Mouse (Mus musculus) neural tube, embryonic 14.5 days (tissue): ENCODE measurements around the gene Ccl9. TPM values are rescaled to one million over a fixed set of nuclear protein-coding genes. Genes with fewer than 3 reads are reported as not detected.

Experiments
- ATAC-seq: fragments of 200-750 bp; cut with Nextera tagmentation; 2 replicates; pipeline ENCODE4 v1.8.0; 2017; ENCODE audit warnings: low read depth, mild to moderate bottlenecking, moderate TSS enrichment, moderate library complexity
- H3K27ac ChIP-seq: fragments of 300-500 bp; sonication (generic); 2 replicates; pipeline ENCODE4 v1.5.1; 2014; ENCODE audit warnings: low read depth, mild to moderate bottlenecking, control low read depth, low read length, moderate library complexity, mixed read lengths
- H3K27me3 ChIP-seq: fragments of 300-500 bp; sonication (generic); 2 replicates; pipeline ENCODE4 v1.6.1; 2014; ENCODE audit warnings: low read length; ENCODE audit not compliant: control insufficient read depth, insufficient read depth
- H3K36me3 ChIP-seq: fragments of 300-500 bp; sonication (generic); 2 replicates; pipeline ENCODE4 v1.6.1; 2014; ENCODE audit warnings: low read length, mixed read lengths; ENCODE audit not compliant: control insufficient read depth, insufficient read depth
- H3K4me1 ChIP-seq: fragments of 300-500 bp; sonication (generic); 2 replicates; pipeline ENCODE4 v1.6.1; 2014; ENCODE audit warnings: low read length; ENCODE audit not compliant: control insufficient read depth, insufficient read depth
- H3K4me2 ChIP-seq: fragments of 300-500 bp; sonication (generic); 2 replicates; pipeline ENCODE4 v1.6.1; 2014; ENCODE audit warnings: mild to moderate bottlenecking, low read depth, low read length, control low read depth
- H3K4me3 ChIP-seq: fragments of 300-500 bp; sonication (generic); 2 replicates; pipeline ENCODE4 v1.5.1; 2014; ENCODE audit warnings: low read depth, low read length, control low read depth, mixed read lengths
- H3K9ac ChIP-seq: fragments of 300-500 bp; sonication (generic); replicated peaks from 2 replicates; pipeline ENCODE4 v1.6.1; 2014; ENCODE audit warnings: low read depth, mild to moderate bottlenecking, control low read depth, low read length, mixed read lengths
- H3K9me3 ChIP-seq: fragments of 300-500 bp; sonication (generic); 2 replicates; pipeline ENCODE4 v1.6.1; 2016; ENCODE audit warnings: low read length; ENCODE audit not compliant: control insufficient read depth
- WGBS: fragments of 180-500 bp; shearing (Covaris S2); extraction: QIAGEN DNeasy Blood & Tissue Kit; methylation state at CpG from one replicate; pipeline ENCODE4 v1.1.7; 2014; 5-methylcytosine and 5-hydroxymethylcytosine counted together
- polyA plus RNA-seq: library from polyadenylated mRNA; unstranded; fragments of >200 nt; fragmentation: Nextera tagmentation; extraction: Ambion mirVana; gene quantifications from 2 replicates; pipeline ENCODE4 v1.2.1, GENCODE M21; 2014

Gene Ccl9
- polyA plus RNA-seq, 1 experiment from 2014 or later = 1.4 TPM

- H3K9ac ChIP-seq = no peak overlapping the region
- H3K4me1 ChIP-seq = no peaks in the 10 kb centered on the region
- H3K27me3 ChIP-seq = no peaks in the 10 kb centered on the region
- no peaks in the 10 kb centered on the region for H3K36me3 ChIP-seq
- H3K27ac ChIP-seq = no peak overlapping the region
- no peak overlapping the region for H3K4me2 ChIP-seq
- H3K4me3 ChIP-seq = no peak overlapping the region
- WGBS = 94% methylated on average over 3 of the region's 3 CpGs
- no peaks in the 10 kb centered on the region for H3K9me3 ChIP-seq
- no peak for ATAC-seq
Observed at GRCm38 (mm10) chr11:83603399-83603798, 25.0 kb upstream of the Ccl9 start.

GRCm38 (mm10) chr11:83600576-83600975 lies 22.1 kb upstream of the Ccl9 start:
- 95% methylated on average over 2 of the region's 2 CpGs for WGBS

GRCm38 (mm10) chr11:83598991-83599390 lies 20.6 kb upstream of the Ccl9 start:
- 92% methylated on average over 3 of the region's 3 CpGs for WGBS
- ATAC-seq = no peak
- H3K27ac ChIP-seq = no peak overlapping the region

More at GRCm38 (mm10) chr11:83600576-83600975, 22.1 kb upstream of the Ccl9 start:
- Histone ChIP-seq H3K27ac (no peak overlapping the region), H3K4me3 (no peak overlapping the region), H3K36me3 (no peaks in the 10 kb centered on the region), H3K27me3 (no peaks in the 10 kb centered on the region), H3K9me3 (no peaks in the 10 kb centered on the region), H3K4me2 (no peak overlapping the region), H3K4me1 (no peaks in the 10 kb centered on the region), H3K9ac (no peak overlapping the region)
- no peak for ATAC-seq

DNA sequence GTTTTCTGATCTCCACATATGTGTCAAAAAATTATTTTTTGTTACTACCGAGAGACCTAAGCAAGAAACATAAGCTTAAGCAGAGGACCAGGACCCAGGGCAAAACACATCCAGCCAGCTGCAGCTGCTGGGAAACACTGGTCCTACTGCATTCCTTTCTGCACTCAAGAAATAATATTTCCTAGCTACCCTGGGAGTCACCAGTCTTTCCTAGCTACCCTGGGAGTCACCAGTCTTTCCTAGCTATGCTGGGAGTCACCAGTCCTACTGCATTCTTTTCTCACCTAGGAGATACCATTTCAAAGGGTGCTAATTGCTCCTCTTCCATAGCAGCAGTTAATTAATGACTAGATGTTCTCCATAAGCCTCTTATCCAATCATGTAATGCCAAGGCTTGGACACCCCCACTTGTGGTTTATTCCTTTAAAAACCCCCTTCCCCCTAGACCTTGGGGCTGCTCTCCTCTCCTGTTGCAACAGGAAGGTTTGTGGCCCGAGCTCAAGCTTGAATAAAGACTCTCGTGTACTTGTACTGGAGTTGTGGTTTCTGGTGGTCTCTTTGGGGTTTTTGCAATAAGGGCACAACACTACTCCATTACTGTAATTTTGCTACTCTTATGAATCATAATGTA lies 19.9 kb upstream of the Ccl9 start:
- H3K36me3 ChIP-seq = no peaks in the 10 kb centered on the region
- no peak for ATAC-seq
- 86% methylated on average over 3 of the region's 3 CpGs for WGBS

More at GRCm38 (mm10) chr11:83598991-83599390, 20.6 kb upstream of the Ccl9 start:
- H3K36me3 ChIP-seq = no peaks in the 10 kb centered on the region
- H3K9ac ChIP-seq = no peak overlapping the region
- no peaks in the 10 kb centered on the region for H3K9me3 ChIP-seq
- no peak overlapping the region for H3K4me3 ChIP-seq
- H3K4me1 ChIP-seq = no peaks in the 10 kb centered on the region
- H3K4me2 ChIP-seq = no peak overlapping the region
- H3K27me3 ChIP-seq = no peaks in the 10 kb centered on the region

DNA sequence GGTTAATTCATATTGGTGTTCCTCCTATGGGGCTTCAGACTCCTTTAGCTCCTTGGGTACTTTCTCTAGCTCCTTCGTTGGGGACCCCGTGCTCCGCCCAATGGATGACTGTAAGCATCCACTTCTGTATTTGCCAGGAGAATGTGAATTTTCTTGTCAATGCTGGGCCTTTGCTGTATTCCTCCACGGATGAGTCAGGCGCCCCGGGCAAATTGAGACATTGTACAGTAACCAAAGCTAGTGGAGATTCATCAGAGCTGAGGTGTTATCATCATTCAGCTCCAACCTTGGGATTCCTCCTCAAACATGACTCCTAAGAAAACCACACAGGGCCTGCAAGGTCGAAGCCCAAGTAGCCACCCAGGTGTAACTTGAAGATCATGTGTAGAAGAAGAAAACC lies 19.4 kb upstream of the Ccl9 start:
- H3K9ac ChIP-seq = no peak overlapping the region
- no peaks in the 10 kb centered on the region for H3K36me3 ChIP-seq
- no peak for ATAC-seq
- no peak overlapping the region for H3K4me2 ChIP-seq
- WGBS = 93% methylated on average over 7 of the region's 7 CpGs
- no peaks in the 10 kb centered on the region for H3K9me3 ChIP-seq
- H3K27me3 ChIP-seq = no peaks in the 10 kb centered on the region
- no peaks in the 10 kb centered on the region for H3K4me1 ChIP-seq
- H3K27ac ChIP-seq = no peak overlapping the region
- H3K4me3 ChIP-seq = no peak overlapping the region

More for the DNA sequence above, 19.9 kb upstream of the Ccl9 start:
- Histone ChIP-seq H3K9ac (no peak overlapping the region), H3K4me2 (no peak overlapping the region), H3K27me3 (no peaks in the 10 kb centered on the region), H3K27ac (no peak overlapping the region), H3K4me1 (no peaks in the 10 kb centered on the region), H3K4me3 (no peak overlapping the region), H3K9me3 (no peaks in the 10 kb centered on the region)

- no peak overlapping the region for H3K9ac ChIP-seq
- H3K4me1 ChIP-seq = no peaks in the 10 kb centered on the region
- no peak overlapping the region for H3K4me3 ChIP-seq
- WGBS = 87% methylated on average over 7 of the region's 7 CpGs
- no peaks in the 10 kb centered on the region for H3K36me3 ChIP-seq
- H3K4me2 ChIP-seq = no peak overlapping the region
- H3K27me3 ChIP-seq = no peaks in the 10 kb centered on the region
- no peaks in the 10 kb centered on the region for H3K9me3 ChIP-seq
- ATAC-seq = no peak
- H3K27ac ChIP-seq = no peak overlapping the region
Observed at GRCm38 (mm10) chr11:83595669-83596455, 17.4 kb upstream of the Ccl9 start.

- Histone ChIP-seq H3K4me3 (no peak overlapping the region), H3K9ac (no peak overlapping the region), H3K4me2 (no peak overlapping the region), H3K27me3 (no peaks in the 10 kb centered on the region), H3K36me3 (no peaks in the 10 kb centered on the region), H3K27ac (no peak overlapping the region), H3K9me3 (no peaks in the 10 kb centered on the region), H3K4me1 (no peaks in the 10 kb centered on the region)
- ATAC-seq = no peak
- 92% methylated on average over 5 of the region's 5 CpGs for WGBS
Observed at GRCm38 (mm10) chr11:83593453-83593852, 15.0 kb upstream of the Ccl9 start.

- Histone ChIP-seq H3K36me3 (no peaks in the 10 kb centered on the region), H3K9me3 (no peaks in the 10 kb centered on the region), H3K4me2 (no peak within 1 kb of the TSS), H3K4me3 (no peak within 1 kb of the TSS), H3K4me1 (no peaks in the 10 kb centered on the region), H3K27ac (no peak within 1 kb of the TSS), H3K27me3 (no peaks in the 10 kb centered on the region), H3K9ac (no peak within 1 kb of the TSS)
- 73% methylated on average over 2 of the region's 2 CpGs for WGBS
- ATAC-seq = no peak
Observed at GRCm38 (mm10) chr11:83592853-83593252, 14.4 kb upstream of the Ccl9 start, which contains the start of gene Ccl6. Ccl6 (minus strand) TSS chr11:83593087.

- Histone ChIP-seq H3K4me3 (no peak overlapping the region), H3K27me3 (no peaks in the 10 kb centered on the region), H3K9ac (no peak overlapping the region), H3K36me3 (no peaks in the 10 kb centered on the region), H3K4me1 (no peaks in the 10 kb centered on the region), H3K9me3 (no peaks in the 10 kb centered on the region), H3K27ac (no peak overlapping the region), H3K4me2 (no peak overlapping the region)
- no peak for ATAC-seq
- 74% methylated on average over 2 of the region's 2 CpGs for WGBS
Observed at GRCm38 (mm10) chr11:83584232-83584631, 5.8 kb upstream of the Ccl9 start.
